Mouse (Mus musculus) liver, embryonic 14.5 days (tissue): Measurements from ENCODE around the gene 4930404N11Rik.

Source experiments
- CTCF ChIP-seq: IDR thresholded peaks from 2 replicates; pipeline ENCODE4 v1.5.1; 2016; ENCODE audit warnings: antibody characterized with exemption, low read depth, control low read depth
- EP300 ChIP-seq: IDR thresholded peaks from 2 replicates; pipeline ENCODE4 v1.6.1; 2016; ENCODE audit warnings: antibody characterized with exemption, low read depth

- TF ChIP-seq CTCF, result no peak
- no peak for TF ChIP-seq EP300
These were observed 40.4 kb downstream of the 4930404N11Rik start for GRCm38 (mm10) chr10:81325176-81325575.
